Mouse (Mus musculus) WW6 (cell line): ENCODE measurements around the gene Banf1.
A peak's percentile ranks its signal among the peaks of the same experiment; 100 is the strongest.
"Not testable (repeated sequence)": the region's sequence is repeated elsewhere in the genome, so short reads cannot be mapped to it uniquely, and the experiment has no call there.

Experiments used
- DNase-seq: peaks from one replicate; pipeline ENCODE4 v3.0.0-alpha.2; 2013; ENCODE audit warnings: low read depth, low spot score

The Banf1 gene

GRCm38 (mm10) chr19:5367053-5367359, at the start of gene Banf1:
Banf1 (minus strand) TSS chr19:5367168.
- no peak for DNase-seq

DNA sequence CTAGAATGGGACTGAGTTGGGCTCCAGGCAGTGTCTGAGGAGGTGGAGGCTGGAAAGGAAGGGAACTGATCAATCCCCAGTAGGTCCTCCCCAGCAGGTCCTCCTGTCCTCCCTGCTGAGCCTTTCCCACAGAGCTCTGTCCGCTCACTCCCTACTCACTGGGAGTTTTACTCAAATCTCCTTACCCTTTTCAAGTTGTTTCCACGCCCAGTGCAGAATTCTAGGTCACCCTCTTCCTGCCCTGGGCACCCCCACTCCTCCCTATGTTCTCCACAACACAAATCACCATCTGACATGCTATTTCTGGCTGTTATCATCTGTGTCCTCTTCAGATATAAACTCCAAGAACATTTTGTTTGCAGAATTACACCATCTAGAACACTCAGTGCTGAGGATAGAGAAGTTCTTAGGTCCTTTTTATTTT, 47.6 kb upstream of the Banf1 start:
- DNase-seq, result no peak

DNA sequence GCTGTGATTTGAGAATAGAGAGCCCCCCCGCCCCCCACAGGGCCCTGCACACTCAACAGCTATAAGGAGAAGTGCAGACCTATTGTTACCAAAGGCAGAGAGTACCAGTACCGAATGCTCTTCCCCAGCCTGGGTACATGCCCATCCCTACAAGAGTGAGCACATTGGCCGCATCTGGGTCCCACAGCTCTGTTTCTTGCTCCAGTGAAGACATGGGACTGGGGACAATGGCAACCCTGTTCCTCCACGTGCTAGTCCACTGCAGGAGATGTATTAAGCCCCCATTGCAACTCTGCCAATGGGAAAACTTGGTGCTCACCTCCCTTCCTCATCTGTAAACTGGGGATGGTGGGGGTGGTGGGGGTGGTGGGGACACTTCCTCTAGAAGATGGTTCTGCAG, 46.9 kb upstream of the Banf1 start:
- DNase-seq, result no peak

DNA sequence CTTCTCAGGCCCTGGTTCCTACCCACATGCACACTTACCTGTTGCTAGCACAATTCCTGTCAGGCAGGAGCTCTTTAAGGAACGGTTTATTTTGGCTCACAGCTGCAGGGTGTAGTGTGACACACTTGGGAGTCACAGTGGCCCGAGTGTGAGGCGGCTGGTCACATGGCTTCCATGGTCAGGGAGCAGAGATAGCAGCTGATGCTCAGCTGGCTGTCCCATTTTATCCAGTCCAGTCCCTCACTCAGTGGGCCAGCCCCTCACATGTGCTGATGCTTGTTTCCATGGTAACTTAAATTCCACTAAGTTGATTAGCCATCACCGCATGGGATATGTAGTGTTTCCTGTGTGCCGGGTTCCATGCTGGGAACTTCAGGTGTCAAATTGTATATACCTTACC, 45.0 kb upstream of the Banf1 start:
- no peak for DNase-seq

DNA sequence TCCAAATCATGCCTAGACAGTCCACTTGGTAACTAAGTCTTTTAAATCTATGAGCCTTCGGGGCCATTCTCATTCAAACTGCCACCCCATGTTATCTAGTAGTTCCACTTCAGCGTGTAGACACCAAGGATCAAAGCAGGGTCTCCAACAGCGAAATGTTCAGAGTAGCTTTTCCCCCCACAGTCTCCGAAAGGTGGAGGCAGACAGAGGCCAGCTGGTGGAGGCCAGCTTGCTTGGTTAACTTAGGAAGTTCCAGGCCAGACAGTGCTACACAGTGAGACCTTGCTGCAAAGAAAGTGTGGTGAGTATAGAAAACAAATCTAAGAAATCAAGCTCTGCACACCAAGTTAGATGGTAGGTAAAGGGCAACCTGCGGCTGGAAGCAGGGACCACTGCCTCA, 43.7 kb upstream of the Banf1 start:
- no peak for DNase-seq

GRCm38 (mm10) chr19:5409068-5409467, 42.1 kb upstream of the Banf1 start:
- no peak for DNase-seq

DNA sequence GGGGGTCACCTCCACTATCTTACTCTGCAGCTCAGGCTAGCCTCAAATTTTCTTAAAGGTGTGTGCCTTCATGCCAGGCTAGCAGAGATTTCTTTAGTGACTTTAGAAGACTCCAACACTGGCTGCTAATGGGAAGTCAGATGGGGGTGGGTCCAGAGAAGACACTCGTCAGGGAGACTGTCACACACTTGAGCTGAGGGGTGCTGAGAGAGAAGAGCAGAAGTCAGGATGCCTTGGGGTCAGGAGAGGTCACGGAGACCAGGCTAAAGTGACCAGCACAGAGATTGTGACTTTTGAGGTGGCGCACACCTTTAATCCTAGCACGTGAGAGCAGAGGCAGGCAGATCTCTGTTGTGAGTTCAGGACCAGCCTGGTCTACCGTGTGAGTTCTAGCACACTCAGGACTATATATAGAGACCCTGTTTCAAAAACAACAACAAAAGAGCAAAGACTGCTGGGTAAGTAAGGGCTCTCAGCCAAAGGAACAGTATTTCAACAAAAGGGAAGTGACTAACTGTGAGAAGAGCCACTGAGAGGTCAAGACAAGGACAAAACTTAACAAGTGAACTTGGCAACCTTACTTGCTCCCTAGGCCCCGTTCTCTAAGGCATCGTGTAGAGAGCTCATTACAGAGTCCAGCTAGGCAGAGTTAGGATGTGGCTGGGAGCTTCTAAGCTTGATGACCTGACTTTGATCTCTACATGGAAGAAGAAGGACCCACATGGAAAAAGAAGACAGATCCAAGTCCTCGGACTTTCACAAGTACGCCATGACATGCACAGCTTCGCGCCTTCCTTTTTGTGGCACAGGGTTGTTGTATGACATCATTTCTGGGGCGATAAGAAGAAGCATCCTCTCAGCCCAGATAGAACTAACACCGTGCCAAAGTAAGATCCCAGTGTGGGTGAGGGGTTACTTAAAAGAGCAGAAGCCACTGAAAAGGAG, 41.4 kb upstream of the Banf1 start:
- no peak for DNase-seq

GRCm38 (mm10) chr19:5407133-5407532, 40.2 kb upstream of the Banf1 start:
- no peak for DNase-seq

- DNase-seq, result not testable (repeated sequence)
Measured at GRCm38 (mm10) chr19:5406531-5407126, 39.7 kb upstream of the Banf1 start.

DNA sequence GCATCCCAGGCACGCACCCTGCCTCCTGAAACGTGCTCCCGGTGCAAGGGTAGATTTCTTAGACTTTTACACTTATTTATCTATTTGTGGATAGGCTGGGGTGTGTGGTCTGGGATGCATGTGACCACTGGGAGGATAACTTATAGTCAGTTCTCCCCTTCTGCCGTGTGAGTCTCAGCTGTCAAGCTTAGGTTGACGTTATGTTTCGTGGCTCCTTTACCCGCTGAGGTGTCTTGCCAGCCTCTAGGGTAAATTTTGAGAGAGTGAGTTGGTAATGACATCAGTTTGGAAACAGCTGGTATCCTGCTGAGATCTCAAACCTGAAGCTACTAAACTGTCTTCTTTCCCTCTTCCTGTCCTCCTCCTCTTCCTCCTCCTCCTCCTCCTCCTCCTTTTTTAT, 39.0 kb upstream of the Banf1 start:
- DNase-seq, result no peak

DNA sequence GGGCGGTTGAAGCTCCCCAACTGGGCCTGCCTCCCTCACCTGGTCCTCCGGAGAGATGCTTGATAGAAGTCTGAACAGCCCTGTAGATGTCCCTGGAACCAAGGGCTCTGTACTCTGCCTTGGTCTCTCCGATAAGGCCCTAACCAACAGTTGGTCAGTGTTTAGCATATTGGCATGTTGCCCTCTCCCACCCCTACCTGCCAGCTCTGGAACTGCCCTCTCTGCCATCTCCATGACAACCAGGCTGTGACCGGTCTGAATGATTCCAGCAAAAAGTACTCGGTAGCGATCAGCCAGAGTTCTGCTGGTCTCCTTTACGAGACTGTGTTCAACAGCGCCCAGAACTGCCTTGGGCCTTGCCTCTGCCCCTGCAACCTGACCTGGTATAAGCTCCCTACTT, 35.3 kb upstream of the Banf1 start, which contains the start of gene Tsga10ip:
Tsga10ip (minus strand) TSS at position 234 of the 400 bp plus-strand sequence.
- no peak for DNase-seq

GRCm38 (mm10) chr19:5401073-5401472, 34.1 kb upstream of the Banf1 start:
- DNase-seq, result not testable (repeated sequence)

GRCm38 (mm10) chr19:5395371-5395770, 28.4 kb upstream of the Banf1 start:
- no peak for DNase-seq

GRCm38 (mm10) chr19:5394168-5394567, 27.2 kb upstream of the Banf1 start:
- no peak for DNase-seq

DNA sequence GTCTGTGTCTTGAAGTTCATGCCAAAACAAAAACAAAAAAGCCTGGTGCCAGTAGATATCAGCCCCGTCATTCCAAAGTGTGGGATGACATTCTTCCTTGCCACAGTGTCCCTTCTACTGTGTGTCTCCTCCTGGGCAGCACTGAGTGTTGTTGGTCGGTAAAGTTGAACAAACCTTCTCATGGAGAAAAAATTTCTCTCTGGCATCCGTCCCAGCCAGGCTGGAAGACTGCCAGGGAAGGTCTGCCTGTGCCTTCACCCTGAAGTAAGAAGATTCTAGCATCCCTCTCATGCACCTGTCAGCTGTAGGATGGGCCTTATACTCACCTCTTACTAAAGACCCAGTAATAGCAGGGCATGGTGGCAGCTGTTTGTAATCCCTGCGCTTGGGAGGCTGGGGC, 25.9 kb upstream of the Banf1 start:
- no peak for DNase-seq

DNA sequence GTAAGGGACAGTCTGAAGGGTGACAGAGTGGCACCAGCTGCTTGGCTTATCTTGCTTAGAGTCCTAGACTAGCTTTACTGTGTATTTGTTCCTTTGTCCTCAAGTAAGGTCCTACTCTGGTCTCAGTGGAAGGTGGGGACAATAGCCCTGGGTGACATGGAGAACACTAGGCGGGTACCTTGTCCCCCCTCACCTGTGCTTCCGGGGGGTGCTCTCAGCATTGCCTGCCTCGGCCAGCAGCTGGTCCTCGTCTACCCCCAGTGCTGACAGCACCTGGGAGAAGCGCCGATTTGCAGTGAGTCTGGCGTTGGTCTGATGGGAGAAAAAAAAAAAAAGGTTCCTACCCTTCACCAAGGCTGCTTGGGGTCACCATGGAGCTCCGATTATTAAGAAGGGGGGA, 23.4 kb upstream of the Banf1 start:
- no peak for DNase-seq

GRCm38 (mm10) chr19:5389647-5390046, 22.7 kb upstream of the Banf1 start:
- no peak for DNase-seq

- DNase-seq, result peak; percentile 86
Measured at GRCm38 (mm10) chr19:5388588-5389242, 21.7 kb upstream of the Banf1 start, which contains the start of gene Sart1. Sart1 (minus strand) TSS chr19:5388703.

DNA sequence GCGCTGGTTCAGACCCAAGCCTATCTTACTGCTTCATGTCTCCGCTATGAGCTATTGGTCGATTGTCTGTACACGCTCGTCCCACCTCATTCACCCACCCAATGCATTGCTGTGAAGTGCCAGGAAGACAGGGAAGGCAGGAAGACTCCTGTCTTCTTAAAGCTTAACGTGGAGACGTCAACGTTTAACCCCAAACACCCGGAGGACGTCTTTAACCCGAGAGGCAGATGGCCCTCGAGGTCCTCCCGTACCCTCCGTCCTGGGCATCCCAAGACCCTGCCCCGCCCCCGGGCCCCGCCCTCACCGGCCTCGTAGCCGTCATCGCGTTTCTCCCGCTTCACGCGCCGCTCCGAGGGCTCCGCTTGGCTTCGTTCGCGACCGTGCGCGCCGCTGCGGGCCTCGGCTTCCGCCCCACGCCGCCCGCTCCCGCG, 21.1 kb upstream of the Banf1 start:
- DNase-seq, result no peak

DNA sequence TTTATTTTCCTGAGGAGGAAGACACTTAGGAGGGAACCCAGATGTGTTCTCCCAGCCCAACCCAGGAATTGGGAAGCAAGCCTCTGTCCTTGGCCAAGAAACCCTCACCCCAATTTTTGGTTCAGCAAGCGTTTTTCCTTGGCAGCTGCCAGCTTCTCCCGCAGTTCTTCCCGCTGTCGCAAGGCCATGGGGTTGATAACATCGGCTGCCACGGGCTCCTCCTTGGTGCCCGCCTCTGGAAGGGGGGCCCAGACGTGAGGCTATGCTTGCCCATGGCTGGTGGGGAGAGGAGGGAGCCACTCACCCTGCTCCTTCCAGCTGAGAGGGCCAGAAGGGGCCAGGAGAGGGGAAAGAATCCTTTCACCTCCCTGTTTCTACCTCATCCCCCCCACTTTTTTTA, 17.7 kb upstream of the Banf1 start:
- no peak for DNase-seq

DNA sequence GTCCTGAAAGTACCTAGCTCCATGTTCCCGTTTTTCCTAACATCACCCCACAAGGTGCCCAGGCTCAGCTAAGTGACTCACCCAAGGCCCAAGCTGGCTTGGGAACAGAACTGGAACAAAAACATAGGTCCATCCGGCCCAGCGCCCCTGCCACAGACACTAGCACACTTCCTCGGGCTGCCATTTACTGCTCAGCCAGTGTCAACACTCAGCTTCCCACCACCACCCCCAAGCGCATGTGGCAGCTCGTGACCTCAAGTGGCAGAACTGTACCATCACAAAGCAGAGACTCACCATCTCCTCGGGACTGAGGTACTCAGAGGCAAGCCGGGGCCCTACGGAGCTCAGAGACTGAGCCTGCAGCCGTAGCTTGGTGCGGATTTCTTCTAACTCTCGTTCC, 16.4 kb upstream of the Banf1 start:
- DNase-seq, result no peak

DNA sequence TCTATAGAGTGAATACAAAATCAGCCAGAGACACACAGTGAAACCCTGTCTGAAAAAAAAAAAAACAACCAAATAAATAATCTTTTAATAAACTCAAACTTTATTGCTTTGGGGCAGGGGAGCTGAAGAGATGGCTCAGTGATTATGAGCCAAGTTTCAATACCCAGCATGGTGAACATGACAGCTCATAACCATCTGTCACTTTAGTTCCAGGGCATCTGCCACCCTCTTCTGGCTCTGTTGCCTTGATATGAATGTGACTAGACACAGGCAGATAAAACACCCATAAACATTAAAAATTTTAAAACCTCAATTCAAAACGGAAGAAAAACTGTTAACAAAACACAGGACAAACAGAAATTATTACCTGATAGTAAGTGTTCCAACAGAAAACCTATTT, 10.5 kb upstream of the Banf1 start:
- DNase-seq, result no peak

- no peak for DNase-seq
Measured at GRCm38 (mm10) chr19:5374748-5375147, 7.8 kb upstream of the Banf1 start.
